Mouse (Mus musculus) CD8-positive naive resting alpha-beta T cell, adult 57 days (primary cell): ENCODE data around the gene Taf1. TPM values are rescaled to one million over a fixed set of nuclear protein-coding genes. Genes with fewer than 3 reads are reported as not detected.

Experiments used
- total RNA-seq: library from RNA; stranded (reverse); gene quantifications from one replicate; pipeline ENCODE4 v1.2.4, GENCODE M21; 2023

Gene Taf1
- total RNA-seq: 39.0 TPM

DNA sequence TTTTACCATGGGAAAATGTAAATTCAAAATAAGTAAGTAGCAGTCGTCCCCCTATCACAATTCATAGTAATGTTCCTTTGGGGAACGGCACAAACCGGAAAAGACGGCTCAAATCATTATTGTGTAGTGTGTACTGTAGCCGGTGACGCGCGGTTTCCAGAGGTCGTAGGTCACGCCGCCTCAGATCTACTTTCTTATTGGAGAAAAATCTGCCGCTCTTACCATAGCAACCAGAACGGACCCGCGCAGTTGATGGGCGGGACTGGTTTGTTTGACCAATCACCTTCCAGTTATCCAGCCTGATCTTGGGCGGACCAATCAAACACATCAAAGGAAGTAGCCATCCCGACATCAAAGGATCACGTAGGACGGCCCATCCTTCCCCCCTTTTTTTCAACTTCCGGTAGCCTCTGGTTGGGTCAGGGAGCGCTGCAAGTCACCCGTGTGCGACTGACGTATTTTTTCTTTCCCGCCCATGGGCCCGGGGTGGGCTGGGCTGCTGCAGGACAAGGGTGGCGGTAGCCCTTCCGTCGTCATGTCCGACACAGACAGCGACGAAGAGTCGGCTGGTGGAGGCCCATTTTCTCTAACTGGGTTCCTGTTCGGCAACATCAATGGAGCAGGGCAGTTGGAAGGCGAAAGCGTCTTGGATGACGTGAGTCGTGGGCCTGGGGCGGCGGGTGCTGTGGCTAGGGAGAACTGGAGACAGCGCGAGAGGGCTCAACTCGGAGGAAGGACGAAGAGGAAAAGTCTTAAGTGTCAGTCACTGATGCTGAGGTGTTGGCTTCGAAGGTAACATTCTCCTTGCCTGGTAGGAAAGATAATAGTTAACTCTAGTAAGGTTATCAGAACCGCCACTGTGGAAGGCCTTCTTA, at the start of gene Taf1:
Taf1 (plus strand) TSS at position 388 of the 875 bp plus-strand sequence.

DNA sequence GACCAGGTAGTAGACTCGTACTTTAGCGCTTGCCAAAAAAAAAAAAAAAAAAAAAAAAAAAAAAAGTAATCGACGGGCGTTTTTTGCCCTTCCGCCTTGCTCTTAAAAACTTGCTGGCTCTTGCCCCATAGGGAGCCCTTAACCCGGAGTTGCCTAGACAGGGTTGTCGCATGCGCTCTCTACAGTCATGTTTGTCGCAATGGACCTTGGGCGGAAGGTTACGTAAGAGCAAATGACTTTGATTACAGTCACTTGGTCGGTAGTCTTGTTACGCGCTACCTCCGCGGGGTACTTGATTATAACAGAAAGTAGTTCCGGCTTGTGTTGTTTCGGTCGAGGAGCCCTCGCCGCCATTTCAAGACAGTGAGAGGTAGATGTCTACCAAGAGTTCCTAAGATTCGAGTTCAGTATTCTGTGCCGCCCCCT, 107.2 kb downstream of the Taf1 start, which contains the start of gene Ogt:
Ogt (plus strand) TSS at position 320 of the 426 bp plus-strand sequence.

Other genes starting within 250 kb of the Taf1 start
- 0.61 TPM for gene Nlgn3, start 233.6 kb upstream of the Taf1 start, total RNA-seq
- not detected for gene Gjb1, start 156.4 kb upstream of the Taf1 start, total RNA-seq
- gene Zmym3, start 111.9 kb upstream of the Taf1 start, total RNA-seq: 35.8 TPM
- 235 TPM for gene Nono, start 103.4 kb upstream of the Taf1 start, total RNA-seq
- gene Itgb1bp2, start 83.6 kb upstream of the Taf1 start, total RNA-seq: 2.4 TPM
- gene Ogt, start 107.3 kb downstream of the Taf1 start, total RNA-seq: 201 TPM
- gene Cxcr3, start 201.5 kb downstream of the Taf1 start, total RNA-seq: 1.8 TPM